Mouse (Mus musculus) left cerebral cortex, adult 8-10 months (tissue): ENCODE results near the gene Ccdc186. TPM values are rescaled to one million over a fixed set of nuclear protein-coding genes. Genes with fewer than 3 reads are reported as not detected.

Source experiments
- DNase-seq, 2 experiments: peaks; one replicate each; pipeline ENCODE4 v3.0.0; 2022; ENCODE audit warnings: low spot score in 2 of 2
- total RNA-seq, 4 experiments: library from RNA; stranded (reverse); gene quantifications; 2 replicates each; pipeline ENCODE4 v1.2.4; 2022

Ccdc186 gene
- total RNA-seq, result 10 to 100 TPM; 46.1 to 49.5 (median 46.6) TPM

- DNase-seq, result peak; percentile 92 to 94
Measured at GRCm38 (mm10) chr19:56821798-56822447, at the start of gene Ccdc186. TSS of gene Ccdc186 (minus strand) at chr19:56822190.

- no peak for DNase-seq
Measured at GRCm38 (mm10) chr19:56867701-56868100, 45.7 kb upstream of the Ccdc186 start.

- DNase-seq, result no peak
Measured at GRCm38 (mm10) chr19:56856455-56856854, 34.5 kb upstream of the Ccdc186 start.

- DNase-seq, result no peak
Measured at GRCm38 (mm10) chr19:56852590-56852989, 30.6 kb upstream of the Ccdc186 start.

GRCm38 (mm10) chr19:56842974-56843373 is 21.0 kb upstream of the Ccdc186 start:
- DNase-seq, result no peak

- no peak for DNase-seq
Measured at GRCm38 (mm10) chr19:56838942-56839706, 17.1 kb upstream of the Ccdc186 start.

- DNase-seq, result no peak
Measured at GRCm38 (mm10) chr19:56835340-56835739, 13.3 kb upstream of the Ccdc186 start.

GRCm38 (mm10) chr19:56830163-56830562 is 8.2 kb upstream of the Ccdc186 start:
- no peak for DNase-seq

- no peak for DNase-seq
Measured at GRCm38 (mm10) chr19:56829267-56829666, 7.3 kb upstream of the Ccdc186 start.

GRCm38 (mm10) chr19:56828305-56828704 is 6.3 kb upstream of the Ccdc186 start:
- no peak for DNase-seq

GRCm38 (mm10) chr19:56826047-56826631 is 4.1 kb upstream of the Ccdc186 start, which contains the start of gene Tdrd1:
TSS of gene Tdrd1 (plus strand) at chr19:56826209.
- no peak for DNase-seq

- DNase-seq, result no peak
Measured at GRCm38 (mm10) chr19:56822448-56822836, 452 bp upstream of the Ccdc186 start.

- peak in 1 of 2 experiments; percentile 11 for DNase-seq
Measured at GRCm38 (mm10) chr19:56821040-56821797, 771 bp downstream of the Ccdc186 start.

- DNase-seq, result no peak
Measured at GRCm38 (mm10) chr19:56817851-56818526, 4.0 kb downstream of the Ccdc186 start.

- DNase-seq, result no peak
Measured at GRCm38 (mm10) chr19:56813360-56813759, 8.6 kb downstream of the Ccdc186 start.

- no peak for DNase-seq
Measured at GRCm38 (mm10) chr19:56811590-56811989, 10.4 kb downstream of the Ccdc186 start.

- no peak for DNase-seq
Measured at GRCm38 (mm10) chr19:56810641-56811146, 11.3 kb downstream of the Ccdc186 start.

- DNase-seq, result no peak
Measured at GRCm38 (mm10) chr19:56808771-56809170, 13.2 kb downstream of the Ccdc186 start.

- DNase-seq, result no peak
Measured at GRCm38 (mm10) chr19:56807122-56807521, 14.9 kb downstream of the Ccdc186 start.

GRCm38 (mm10) chr19:56805366-56805765 is 16.6 kb downstream of the Ccdc186 start:
- DNase-seq, result no peak

GRCm38 (mm10) chr19:56802352-56802746 is 19.6 kb downstream of the Ccdc186 start:
- no peak for DNase-seq
